Mouse (Mus musculus) left cerebral cortex, postnatal 14 days (tissue): ENCODE results near the gene Cd63. TPM values are rescaled to one million over a fixed set of nuclear protein-coding genes. Genes with fewer than 3 reads are reported as not detected.
A peak's percentile ranks its signal among the peaks of the same experiment; 100 is the strongest.

Experiments
- DNase-seq, 2 experiments: peaks; one replicate each; pipeline ENCODE4 v3.0.0; 2021 to 2022; ENCODE audit warnings: low spot score in 2 of 2, mixed read lengths in 1 of 2
- intact Hi-C: fragments of 180-260 bp; cut with DNase I; formaldehyde crosslinking; loops from one replicate; pipeline ENCODE4 v1.15.1; 2025
- total RNA-seq, 2 experiments: library from RNA; stranded (reverse); gene quantifications; 2 replicates each; pipeline ENCODE4 v1.2.3; 2021

Gene Cd63
- total RNA-seq, 2 experiments from 2014 or later, result 55.4 to 61.0 TPM

DNA sequence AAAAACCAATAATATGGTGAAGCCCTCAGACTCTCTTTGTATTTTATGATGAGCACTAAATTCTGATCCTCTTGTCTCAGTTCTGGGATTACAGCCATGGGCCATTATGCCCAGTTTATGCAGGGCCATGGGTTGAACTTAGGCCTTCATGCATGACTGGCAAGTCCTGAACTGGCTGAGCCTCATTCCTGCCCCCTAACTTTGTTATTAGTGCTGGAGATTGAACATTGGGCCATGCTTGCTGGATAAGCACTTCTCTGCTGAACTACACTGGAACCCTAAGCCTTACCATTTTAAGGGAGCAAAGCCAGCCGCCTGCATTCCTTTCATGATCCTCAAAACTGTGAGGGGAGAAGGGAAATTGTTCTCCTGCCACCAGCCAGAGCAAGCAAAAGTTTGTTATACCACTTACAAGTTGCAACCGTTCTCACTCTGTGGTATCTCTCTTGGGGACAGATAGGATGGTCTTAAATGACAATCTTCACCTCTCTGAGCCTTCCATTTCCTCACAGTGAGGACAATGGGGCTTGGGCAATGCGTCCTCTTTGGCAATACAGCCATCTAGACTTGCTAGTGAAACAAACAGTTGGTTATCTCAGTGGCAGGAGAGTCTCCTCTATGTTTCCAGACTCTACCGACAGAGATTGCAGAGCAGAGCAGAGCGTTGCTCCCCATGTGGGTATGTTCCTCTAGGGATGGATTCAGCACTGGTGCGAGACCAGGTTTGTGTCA, 864 bp upstream of the Cd63 start:
- DNase-seq, result no peak
- intact Hi-C loops, result loop anchor here (10.0 kb wide), 1 partner anchor 275 kb away; the partner anchor contains the start of gene Rps26

DNA sequence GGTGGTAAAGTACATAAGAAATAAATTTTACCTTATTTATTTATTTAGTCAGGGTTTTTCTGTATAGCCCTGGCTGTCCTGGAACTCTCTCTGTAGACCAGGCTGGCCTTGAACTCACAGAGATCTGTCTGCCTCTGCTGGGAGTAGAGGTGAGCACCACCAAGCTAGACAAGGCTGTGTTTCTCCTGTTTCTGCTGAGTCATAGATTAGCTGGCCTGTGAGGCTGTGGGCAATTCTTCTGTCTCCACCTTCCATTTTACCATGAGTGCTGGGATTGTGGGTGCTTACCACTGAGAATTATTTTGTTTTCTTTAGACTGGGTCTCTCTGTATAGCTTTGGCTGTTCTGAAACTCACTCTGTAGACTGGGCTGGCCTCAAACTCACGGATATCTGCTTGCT, 620 bp downstream of the Cd63 start:
- intact Hi-C loops, result no loop called here
- no peak for DNase-seq

DNA sequence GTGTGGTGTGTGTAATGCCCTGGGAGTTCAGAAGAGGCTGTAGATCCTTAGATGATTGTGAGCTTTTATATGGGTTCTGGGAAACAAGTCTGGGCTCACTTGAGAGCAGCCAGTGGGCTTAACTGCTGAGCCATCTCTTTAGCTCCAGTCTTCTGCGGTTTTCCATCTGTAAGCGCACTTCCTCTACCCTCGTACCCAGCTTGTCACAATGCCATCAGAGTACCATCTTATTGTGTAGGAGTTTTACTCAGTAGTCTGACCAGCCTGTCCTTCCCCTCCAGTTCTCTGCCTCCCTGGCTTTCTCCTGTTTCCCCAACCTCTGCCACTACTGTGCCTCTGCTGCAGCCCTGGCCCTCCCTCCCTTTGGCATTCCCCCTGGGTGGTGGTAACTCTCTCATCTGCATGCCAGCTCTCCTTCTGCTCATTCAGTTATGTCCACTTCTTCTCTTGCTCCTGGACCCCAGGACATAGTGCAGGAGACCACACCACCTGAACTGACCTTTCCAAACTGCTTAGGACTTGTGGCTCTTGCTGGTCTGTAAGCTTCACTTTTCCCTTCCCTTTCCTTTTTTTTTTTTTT, 1.7 kb downstream of the Cd63 start:
- DNase-seq, result no peak
- intact Hi-C loops, result no loop called here

DNA sequence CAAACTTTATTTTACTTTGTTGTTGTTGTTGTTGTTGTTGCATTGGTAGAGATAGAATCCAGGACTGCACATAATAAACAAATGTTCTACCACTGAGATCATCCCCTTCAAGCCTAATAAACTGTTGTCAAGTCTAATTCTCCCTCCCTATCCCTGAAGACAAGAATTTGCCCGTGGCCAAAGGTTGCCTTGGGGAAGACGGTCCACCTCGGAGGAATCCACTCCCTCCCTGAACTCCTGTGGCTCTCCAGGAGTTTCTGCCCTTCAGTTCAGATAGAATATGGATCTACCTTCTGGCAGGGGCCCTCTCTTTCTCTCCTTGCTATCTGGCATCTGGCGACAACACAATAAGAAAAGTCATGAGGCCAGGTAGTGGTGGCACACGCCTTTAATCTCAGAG, 4.0 kb downstream of the Cd63 start:
- intact Hi-C loops, result no loop called here
- no peak for DNase-seq

DNA sequence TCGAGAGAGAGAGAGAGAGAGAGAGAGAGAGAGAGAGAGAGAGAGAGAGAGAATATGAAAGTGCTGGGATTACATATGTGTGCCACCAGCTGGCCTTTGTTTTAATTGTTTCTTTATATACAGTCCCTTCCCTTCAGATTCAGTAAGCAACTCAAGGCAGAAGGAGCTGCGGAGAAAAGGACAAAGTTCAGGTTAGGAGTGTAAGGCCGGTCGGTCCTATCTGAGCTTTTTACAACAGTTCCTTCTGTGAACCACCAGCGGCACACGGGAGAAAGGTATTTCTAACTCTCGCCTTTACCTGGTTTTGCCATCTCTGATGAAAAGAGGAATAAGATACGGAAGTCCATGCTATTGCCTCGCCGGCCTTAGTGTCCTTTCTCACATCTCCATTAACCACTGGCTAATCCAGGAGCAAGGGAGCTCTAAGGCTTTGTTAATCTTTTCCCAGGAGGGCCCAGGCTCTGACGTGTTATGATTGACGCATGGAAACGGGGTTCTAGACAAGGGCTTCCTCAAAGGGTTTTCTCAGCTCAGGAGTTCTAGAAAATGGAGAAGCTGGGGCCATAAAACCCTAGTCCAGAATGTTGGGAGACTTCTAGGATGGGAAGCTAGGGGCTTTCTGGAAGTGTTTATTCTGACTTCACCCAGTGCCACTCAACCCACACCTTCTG, 8.1 kb downstream of the Cd63 start:
- intact Hi-C loops, result no loop called here
- DNase-seq, result no peak

DNA sequence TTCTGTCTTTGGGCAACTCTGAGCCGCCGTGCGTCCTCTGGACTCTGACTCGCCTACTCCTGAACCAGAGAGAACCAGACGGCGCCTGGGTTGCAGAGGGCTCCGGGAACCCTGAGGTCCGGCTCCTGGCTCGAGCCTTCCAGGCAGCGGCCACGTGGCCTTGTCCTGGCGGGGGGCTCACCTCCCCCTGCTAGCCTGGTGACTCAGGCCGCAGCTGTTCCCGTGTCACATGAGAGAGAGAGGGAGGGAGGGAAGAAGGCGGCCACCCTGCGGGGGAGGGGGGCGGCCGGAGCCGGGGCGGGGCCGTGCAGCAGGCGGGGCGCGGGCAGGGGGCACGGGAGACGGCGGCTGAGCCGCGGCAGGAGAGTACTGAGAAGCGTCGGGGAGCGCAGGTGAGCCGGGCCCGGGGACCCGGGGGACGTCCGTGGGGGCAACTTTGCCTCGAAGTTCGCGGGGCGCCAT, 8.8 kb downstream of the Cd63 start:
- intact Hi-C loops, result no loop called here
- peak; percentile 67 for DNase-seq

DNA sequence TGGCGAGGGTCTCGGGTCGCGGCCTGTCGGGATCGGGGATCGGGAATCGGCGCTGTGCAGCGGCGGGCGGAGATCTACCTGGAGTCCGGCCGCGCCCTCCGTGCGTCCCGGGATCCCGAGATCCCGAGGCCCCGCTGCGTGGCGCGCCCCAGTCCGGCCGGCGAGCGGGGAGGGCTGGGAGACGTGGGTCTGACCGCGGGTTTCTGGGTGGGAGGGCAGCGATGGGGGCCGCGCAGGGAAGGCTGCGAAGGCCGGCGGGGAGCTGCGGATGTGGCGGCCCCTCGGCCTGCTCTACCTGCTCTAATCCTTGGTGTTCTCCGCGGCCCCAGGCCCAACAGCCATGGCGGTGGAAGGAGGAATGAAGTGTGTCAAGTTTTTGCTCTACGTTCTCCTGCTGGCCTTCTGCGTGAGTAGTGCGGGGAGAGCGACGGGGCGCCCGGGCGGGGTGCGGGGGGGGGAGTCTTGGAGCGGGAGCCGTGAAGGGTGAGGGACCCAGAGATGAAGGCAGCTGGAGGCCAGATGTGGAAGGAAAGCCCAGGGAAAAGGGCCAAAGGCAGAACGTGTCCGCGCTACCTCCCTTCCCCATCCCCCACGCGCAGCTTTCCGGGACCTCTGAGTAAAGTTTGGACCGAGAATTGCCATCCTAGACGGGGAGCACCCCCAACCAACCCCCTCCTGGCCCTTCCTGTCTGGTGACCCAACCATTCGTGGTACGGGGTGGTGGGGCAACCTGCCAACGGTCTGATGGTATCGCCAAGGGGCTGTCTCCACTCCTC, 9.5 kb downstream of the Cd63 start:
- intact Hi-C loops, result no loop called here
- peak in 1 of 2 experiments; percentile 49 for DNase-seq

DNA sequence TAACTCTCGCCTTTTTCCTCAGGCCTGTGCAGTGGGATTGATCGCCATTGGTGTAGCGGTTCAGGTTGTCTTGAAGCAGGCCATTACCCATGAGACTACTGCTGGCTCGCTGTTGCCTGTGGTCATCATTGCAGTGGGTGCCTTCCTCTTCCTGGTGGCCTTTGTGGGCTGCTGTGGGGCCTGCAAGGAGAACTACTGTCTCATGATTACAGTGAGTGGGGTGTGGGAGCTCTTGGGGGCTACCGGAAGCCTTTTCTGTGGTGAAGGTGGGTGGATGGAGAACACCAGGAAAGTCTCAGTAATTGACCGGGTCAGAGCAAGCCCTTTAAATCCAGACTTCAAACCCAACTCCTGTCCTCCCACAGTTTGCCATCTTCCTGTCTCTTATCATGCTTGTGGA, 10.6 kb downstream of the Cd63 start:
- no peak for DNase-seq
- intact Hi-C loops, result no loop called here

DNA sequence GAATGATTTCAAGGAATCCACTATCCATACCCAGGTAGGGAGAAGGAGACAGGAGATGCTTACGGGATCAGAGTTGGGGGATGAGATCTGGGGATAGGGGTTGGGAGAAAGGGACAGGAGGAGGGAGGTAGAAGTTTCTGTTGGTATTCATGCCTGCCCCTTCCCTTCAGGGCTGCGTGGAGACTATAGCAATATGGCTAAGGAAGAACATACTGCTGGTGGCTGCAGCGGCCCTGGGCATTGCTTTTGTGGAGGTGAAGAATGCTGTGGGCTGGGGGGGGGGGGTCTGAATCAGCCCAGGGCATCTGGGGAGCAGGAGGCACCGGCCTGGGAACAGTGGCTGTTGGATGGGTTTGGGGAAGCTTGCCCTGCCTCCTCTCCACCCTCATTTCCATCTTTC, 11.5 kb downstream of the Cd63 start:
- intact Hi-C loops, result no loop called here
- DNase-seq, result no peak

DNA sequence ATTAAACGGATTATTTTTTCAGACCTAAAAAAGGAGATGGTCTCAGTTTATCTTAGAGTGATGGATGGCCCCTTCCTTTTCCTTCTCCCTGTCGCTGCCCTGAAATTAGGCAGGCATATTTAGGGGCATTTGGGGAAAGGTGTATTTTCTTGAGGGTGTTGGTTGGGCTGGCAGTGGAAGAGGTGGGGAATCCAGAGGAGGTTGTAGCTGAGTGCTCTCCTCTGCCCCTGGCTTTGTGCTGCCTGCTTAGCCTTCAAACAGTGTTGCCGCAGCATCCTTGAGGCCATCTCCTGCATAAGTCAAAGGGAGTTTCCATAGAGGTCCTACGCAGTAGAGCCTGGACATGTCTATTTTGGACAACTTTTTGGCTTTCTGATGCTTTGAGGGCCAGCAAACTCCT, 12.0 kb downstream of the Cd63 start:
- intact Hi-C loops, result no loop called here
- no peak for DNase-seq

DNA sequence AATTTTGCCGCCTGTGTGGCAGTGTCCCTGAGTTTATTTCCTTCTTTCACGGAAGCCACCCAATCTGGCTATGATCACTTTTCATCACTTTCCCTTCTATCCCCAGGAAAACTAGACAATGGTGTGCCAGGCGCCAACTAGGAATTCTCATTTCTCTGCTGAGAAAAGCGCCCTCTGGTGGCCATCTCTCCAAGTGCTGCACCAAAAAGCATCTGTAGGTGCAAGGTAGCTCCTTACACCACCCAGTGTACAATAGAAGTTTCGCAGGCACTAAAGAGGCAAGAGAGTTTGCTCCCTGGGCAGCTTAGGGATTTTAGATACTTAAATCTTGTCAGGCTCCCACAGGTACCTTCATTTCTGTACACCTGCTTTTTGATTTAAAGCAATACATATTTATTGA, 12.4 kb downstream of the Cd63 start:
- peak; percentile 93 to 96 for DNase-seq
- intact Hi-C loops, result no loop called here

DNA sequence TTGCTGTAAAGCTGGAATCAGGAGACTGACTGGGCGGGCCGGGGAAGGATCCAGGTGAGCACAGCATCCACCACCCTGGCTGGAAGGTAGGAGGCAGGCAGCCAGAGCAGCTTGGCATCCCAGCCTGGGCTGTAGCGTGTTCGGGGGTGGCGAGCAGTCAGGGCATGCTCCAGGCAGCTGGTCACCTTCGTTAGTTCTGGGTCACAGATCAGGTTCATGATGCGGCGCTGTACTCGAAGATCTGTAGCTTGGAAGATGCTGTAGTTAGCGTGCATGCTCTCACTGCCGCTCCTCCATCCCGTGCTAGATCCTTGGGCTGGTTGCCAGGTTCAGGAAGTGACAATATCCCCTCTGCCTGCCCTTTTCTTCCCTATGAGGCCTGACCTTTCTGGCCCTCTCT, 12.9 kb downstream of the Cd63 start:
- no peak for DNase-seq
- intact Hi-C loops, result no loop called here

DNA sequence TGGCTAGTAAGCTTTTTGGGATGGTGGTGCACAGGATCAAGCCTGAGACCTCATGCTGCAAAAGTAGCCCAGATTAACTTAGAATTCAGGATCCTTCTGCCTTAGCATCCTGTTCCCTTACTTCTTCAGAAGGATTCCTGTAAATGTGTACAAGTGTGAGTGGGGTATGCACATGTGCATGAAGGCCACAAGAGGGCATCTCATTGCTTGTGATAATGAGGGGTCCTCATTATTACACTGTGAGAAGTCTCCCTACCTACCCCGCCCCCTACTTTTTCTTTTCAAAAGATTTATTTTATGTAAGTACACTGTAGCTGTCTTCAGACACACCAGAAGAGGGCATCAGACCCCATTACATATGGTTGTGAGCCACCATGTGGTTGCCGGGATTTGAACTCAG, 14.8 kb downstream of the Cd63 start:
- DNase-seq, result no peak
- intact Hi-C loops, result no loop called here

DNA sequence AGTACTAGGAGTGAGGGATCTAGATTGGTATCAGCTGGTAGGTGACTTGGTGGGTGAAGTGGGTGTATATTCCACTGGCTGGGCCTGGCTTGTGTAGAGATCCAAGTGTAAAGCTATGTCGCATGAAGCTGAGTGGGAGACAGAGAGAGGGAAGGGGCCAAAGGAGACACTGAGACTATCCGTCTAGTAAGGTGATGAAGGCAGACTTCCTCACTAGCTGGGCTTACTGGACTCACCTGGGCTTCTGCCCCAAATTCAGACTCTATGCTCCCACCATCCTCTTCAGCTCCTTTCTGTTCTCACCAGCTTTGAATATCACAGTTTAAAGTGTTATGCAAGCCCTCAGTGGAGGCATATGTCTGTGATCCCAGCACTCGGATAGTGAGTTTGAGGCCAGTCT, 15.9 kb downstream of the Cd63 start:
- intact Hi-C loops, result no loop called here
- DNase-seq, result no peak

DNA sequence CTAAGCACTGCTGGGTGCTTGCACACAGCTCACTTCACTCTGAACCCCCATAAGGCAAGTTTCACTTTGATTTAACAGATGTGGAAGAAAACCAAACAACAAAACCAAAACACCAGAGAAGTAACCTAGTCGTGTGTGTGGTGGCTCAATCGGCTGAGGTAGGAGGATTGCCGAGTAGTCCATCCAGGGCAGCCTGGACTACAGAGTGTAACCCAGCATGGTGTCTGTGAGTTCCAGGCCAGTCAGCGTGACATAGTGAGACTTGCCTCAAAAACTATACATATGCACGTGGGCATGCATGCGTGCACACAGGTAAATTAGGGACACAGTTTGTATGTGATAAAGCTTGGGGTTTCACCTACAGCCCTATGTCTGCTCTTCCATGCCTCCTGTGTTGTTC, 16.6 kb downstream of the Cd63 start:
- intact Hi-C loops, result no loop called here
- DNase-seq, result no peak

DNA sequence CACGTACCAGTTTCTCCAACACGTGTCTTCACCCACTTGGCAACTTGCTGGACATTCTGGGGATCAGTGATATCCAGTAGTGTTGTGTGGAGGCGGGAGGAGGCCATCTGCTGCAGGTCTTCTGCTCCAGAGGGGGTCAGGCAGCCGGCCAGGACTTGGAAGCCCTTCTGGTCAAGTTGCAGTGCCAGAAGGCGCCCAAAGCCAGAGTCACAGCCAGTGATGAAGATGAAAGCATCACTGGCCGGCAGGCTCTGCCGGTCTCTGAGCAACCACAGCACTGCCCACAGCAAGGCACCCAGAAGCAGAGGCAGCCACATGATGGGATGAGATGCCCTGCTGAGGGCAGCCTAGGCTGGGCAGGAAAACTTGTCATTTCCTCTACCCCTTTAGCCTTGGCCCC, 17.5 kb downstream of the Cd63 start:
- peak; percentile 36 to 50 for DNase-seq
- intact Hi-C loops, result no loop called here

DNA sequence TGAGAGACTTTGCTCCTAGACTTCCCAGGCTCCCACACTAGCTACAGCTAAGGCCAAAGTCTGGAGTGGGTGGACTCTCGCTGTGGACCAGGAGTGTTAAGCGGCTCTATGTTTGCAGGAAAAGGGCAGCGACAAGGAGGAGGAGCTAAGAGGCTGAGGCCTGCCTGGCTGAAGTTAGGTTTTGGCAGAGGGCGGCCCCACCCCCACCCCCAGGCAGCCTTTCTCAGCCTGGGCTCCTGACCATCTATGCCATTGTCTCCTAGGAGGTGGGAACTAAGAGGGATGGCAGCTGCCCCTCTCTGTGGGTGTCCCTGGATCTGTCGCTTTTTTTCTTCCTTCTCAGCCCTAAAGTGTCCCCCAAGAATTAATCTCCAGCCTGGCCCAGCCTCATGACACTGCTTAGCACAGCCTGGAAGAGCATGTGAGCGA, 18.4 kb downstream of the Cd63 start:
- peak in 1 of 2 experiments; percentile 33 for DNase-seq

DNA sequence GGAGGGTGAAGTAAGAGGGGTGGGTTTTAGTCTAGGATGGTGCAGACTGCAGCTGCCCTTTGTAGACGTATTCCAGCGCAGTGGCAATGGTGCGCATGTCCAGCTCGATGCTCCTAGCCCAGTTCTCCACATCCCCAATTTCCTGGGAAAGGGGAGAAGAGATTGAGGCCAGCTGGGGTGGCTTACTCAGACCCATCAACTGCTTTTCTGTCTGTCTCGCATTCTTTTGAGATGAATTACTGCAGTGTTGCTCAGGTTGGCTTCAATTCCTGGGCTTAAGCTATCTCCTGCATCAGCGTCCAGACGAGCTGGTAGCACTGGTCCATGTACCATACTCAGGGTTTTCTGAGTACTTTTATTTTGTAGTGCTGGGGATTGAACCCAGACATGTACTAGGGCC, 19.2 kb downstream of the Cd63 start:
- DNase-seq, result no peak
- intact Hi-C loops, result loop anchor here (5.0 kb wide), 1 partner anchor 57 kb away; no protein-coding TSS in a partner anchor

More for the DNA sequence above, 18.4 kb downstream of the Cd63 start:
- intact Hi-C loops, result no loop called here

DNA sequence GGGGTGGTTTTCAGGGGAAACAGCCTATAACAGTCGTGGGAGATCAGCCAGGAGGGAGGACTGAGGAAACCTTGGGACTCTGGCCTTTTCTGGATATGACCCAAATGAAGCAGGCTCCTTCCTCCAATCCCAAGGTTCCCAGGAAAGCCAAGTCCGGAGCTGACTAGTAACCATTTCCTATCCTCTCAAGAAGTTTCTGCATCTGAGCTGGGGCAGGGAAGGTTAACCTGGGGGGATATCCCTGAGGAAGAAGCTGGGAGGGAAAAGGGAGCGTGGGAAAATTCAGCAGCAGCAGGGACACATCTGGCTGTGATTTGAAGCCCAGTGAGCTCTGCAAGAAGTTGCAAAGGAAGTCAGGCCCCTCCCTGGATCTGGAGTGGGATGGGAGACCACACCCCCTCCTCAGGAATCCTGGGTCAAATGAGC, 20.0 kb downstream of the Cd63 start:
- intact Hi-C loops, result loop anchor here (5.0 kb wide), 1 partner anchor 57 kb away; no protein-coding TSS in a partner anchor
- DNase-seq, result no peak

DNA sequence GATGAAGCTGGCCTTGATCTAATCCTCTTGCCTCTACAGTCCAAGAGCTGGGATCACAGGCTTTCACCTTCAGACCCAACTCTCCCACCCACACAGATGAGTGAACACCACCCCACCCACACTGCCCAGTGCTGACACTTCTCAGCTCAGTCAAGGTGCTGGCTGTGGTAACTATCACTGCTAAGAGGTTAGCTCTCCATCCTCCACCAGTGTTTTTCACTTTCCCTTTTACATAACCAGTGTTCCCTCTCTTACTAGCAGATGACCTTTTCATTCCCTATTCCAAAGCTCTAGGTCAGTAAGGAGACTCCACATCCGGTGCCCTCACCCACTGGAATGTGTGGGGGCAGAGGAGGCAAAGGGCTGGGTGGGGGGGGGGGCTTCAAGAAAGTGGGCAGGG, 20.5 kb downstream of the Cd63 start:
- no peak for DNase-seq
- intact Hi-C loops, result loop anchor here (5.0 kb wide), 1 partner anchor 56 kb away; no protein-coding TSS in a partner anchor
